In genomic region chr9:59269728-59270127, GRCm38 (mm10) we compare ENCODE assay signal across 8 mouse cellular contexts. TPM values are rescaled to one million over a fixed set of nuclear protein-coding genes. Genes with fewer than 3 reads are reported as not detected.
DNase-seq lines count a peak whose midpoint lies in the region; ATAC-seq and TF ChIP-seq lines count a peak whose summit lies in the region.

No protein-coding gene starts in this region.

- no peaks in the 10 kb centered on the region for H3K9me3 ChIP-seq in E14TG2a.4 (ENCODE audit: low read length)
- no peaks in the 10 kb centered on the region for H3K9me3 ChIP-seq in forebrain, embryonic 16.5 days (ENCODE audit: control insufficient read depth, low read length)

- peak; percentile 21 for TF ChIP-seq CTCF in E14TG2a.4 (conservative IDR thresholded peaks at IDR 0.05; ENCODE audit: low read length)

- 0 out of 2 replicates have a peak, but pooled peaks have one; percentile 43 for ATAC-seq in forebrain, embryonic 16.5 days
- peak; percentile 66 to 76; a peak in 3 of 4 replicates for ATAC-seq in hematopoietic stem cell, adult 5-6 weeks (replicated peaks in 1 of 2; ENCODE audit: insufficient read depth in 1 of 2, low FRiP score in 2 of 2, low TSS enrichment in 1 of 2, low read depth in 1 of 2, poor library complexity in 2 of 2, severe bottlenecking in 2 of 2)

- no peak overlapping the region for H3K4me2 ChIP-seq in forebrain, embryonic 16.5 days (ENCODE audit: low read length)

- no peak overlapping the region for H3K27ac ChIP-seq in forebrain, embryonic 16.5 days (ENCODE audit: low read length)

- no peak overlapping the region for H3K4me3 ChIP-seq in E14TG2a.4 (replicated peaks; ENCODE audit: low read length)
- no peak overlapping the region for H3K4me3 ChIP-seq in forebrain, embryonic 16.5 days (replicated peaks; ENCODE audit: low read length)

- H3K27me3 ChIP-seq in E14TG2a.4 (ENCODE audit: insufficient read depth, low read length), result no peaks in the 10 kb centered on the region
- no peaks in the 10 kb centered on the region for H3K27me3 ChIP-seq in forebrain, embryonic 16.5 days (replicated peaks; ENCODE audit: control insufficient read depth, insufficient read depth, low read length)

- peak; percentile 84 for DNase-seq in adipocyte (ENCODE audit: low spot score)
- DNase-seq in layer of hippocampus, adult 9-11 months, result peak; percentile 63
- peak; percentile 48 for DNase-seq in lung, postnatal 25 days (ENCODE audit: low spot score)
- peak; percentile 63 for DNase-seq in skeletal muscle tissue, adult 2 months (ENCODE audit: low read depth, low spot score)
- no peak for DNase-seq in spleen, adult 12 weeks (ENCODE audit: low spot score)

- 43% methylated on average over 5 of the region's 5 CpGs for WGBS in forebrain, embryonic 16.5 days

- H3K9ac ChIP-seq in forebrain, embryonic 16.5 days (replicated peaks; ENCODE audit: low read depth, low read length), result no peak overlapping the region

- no peaks in the 10 kb centered on the region for H3K36me3 ChIP-seq in E14TG2a.4 (ENCODE audit: insufficient read depth, low read length)
- no peaks in the 10 kb centered on the region for H3K36me3 ChIP-seq in forebrain, embryonic 16.5 days (ENCODE audit: control insufficient read depth, insufficient read depth)

- peaks cover 25% of the 10 kb centered on the region for H3K4me1 ChIP-seq in E14TG2a.4 (replicated peaks; ENCODE audit: low read depth, low read length)
- no peaks in the 10 kb centered on the region for H3K4me1 ChIP-seq in forebrain, embryonic 16.5 days (replicated peaks; ENCODE audit: control insufficient read depth, insufficient read depth, low read length)

RNA-seq across cellular contexts. Expression of gene Adpgk, which starts 21.6 kb away (rescaled TPM):
- polyA plus RNA-seq in forebrain, embryonic 16.5 days (2015; fragmentation: Nextera tagmentation; extraction: Ambion mirVana), result 20.7 and 20.9 TPM in 2 replicates
- 61.0 and 95.3 TPM in 2 replicates for total RNA-seq in hematopoietic stem cell, adult 5-6 weeks (2017)
